Mouse (Mus musculus) C2C12 (cell line): ENCODE results near the gene Foxc2.

ENCODE experiments used
- CTCF ChIP-seq: IDR thresholded peaks from one replicate; pipeline ENCODE4 v1.5.1; 2011; ENCODE audit not compliant: control insufficient read depth, insufficient read depth, insufficient read length
- USF1 ChIP-seq: IDR thresholded peaks from one replicate; pipeline ENCODE4 v1.6.1; 2011; ENCODE audit warnings: low read depth, mild to moderate bottlenecking, control low read depth, moderate library complexity

DNA sequence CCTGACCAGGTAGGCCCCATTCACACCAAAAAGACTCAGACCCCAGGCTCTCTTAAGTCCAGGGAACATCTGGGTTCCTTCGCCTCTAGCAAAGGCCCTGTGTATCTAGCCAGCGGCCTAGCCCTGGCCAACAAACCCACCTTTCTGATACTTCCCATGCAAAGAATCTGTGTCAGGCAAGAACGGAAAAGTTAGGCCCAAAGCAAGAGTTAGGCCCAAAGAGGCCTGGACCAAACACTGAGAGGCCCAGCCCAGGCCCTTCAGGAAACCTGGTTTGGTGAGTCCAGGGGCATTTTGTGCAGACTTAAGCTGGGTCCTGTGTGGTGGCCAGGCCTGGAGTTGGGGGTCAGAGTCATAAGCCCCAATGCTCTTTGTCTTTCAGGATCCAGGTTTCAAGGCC is 30.4 kb upstream of the Foxc2 start:
- TF ChIP-seq CTCF (no peak), USF1 (no peak)
